Mouse (Mus musculus) CH12.LX (cell line): ENCODE results near the gene Txndc9. TPM values are rescaled to one million over a fixed set of nuclear protein-coding genes. Genes with fewer than 3 reads are reported as not detected.

Experiments used
- DNase-seq: peaks from one replicate; pipeline ENCODE4 v3.0.0-alpha.2; 2013; ENCODE audit errors: extremely low read depth
- H3K27ac ChIP-seq: 2 replicates; pipeline ENCODE4 v1.5.1; 2012; ENCODE audit warnings: low read depth, mild to moderate bottlenecking, control low read depth, moderate library complexity; ENCODE audit not compliant: insufficient read depth
- H3K27me3 ChIP-seq: replicated peaks from 2 replicates; pipeline ENCODE3; 2012; ENCODE audit warnings: inconsistent platforms
- H3K36me3 ChIP-seq, 2 experiments: replicated peaks in 1 of 2; 2 replicates each; pipeline versions ENCODE3 to v1.6.1; 2012; ENCODE audit warnings: inconsistent platforms in 1 of 2, low read length in 1 of 2, mild to moderate bottlenecking in 1 of 2, mixed read lengths in 1 of 2, moderate library complexity in 1 of 2; ENCODE audit not compliant: control insufficient read depth in 1 of 2, insufficient read depth in 1 of 2
- H3K4me1 ChIP-seq, 2 experiments: 2 replicates each; pipeline ENCODE4 v1.6.1; 2012; ENCODE audit warnings: inconsistent platforms in 1 of 2, moderate library complexity in 1 of 2; ENCODE audit not compliant: insufficient read depth in 2 of 2, control insufficient read depth in 1 of 2
- H3K4me2 ChIP-seq: 2 replicates; pipeline ENCODE4 v1.6.1; 2012; ENCODE audit warnings: low read depth, mild to moderate bottlenecking, control low read depth; ENCODE audit not compliant: poor library complexity, insufficient read depth, severe bottlenecking
- H3K4me3 ChIP-seq, 3 experiments: fragments of 150-350 bp in 1 of 3; sonication (generic) in 1 of 3; replicated peaks in 1 of 3; 2 replicates each; pipeline versions ENCODE3 to v1.5.1; 2011 to 2012; ENCODE audit warnings: low read depth in 2 of 3, low read length in 2 of 3, mild to moderate bottlenecking in 2 of 3, moderate library complexity in 2 of 3, control low read depth in 1 of 3, improper control_type of control experiment in 1 of 3, inconsistent platforms in 1 of 3, mixed read lengths in 1 of 3; ENCODE audit not compliant: poor library complexity in 1 of 3
- H3K79me2 ChIP-seq: replicated peaks from 2 replicates; pipeline ENCODE4 v1.6.1; 2012; ENCODE audit warnings: mild to moderate bottlenecking, moderate library complexity; ENCODE audit not compliant: control insufficient read depth, poor library complexity, insufficient read depth, severe bottlenecking; ENCODE audit errors: extremely low read depth
- H3K9ac ChIP-seq: 2 replicates; pipeline ENCODE4 v1.6.1; 2012; ENCODE audit warnings: low read depth, mild to moderate bottlenecking, control low read depth, moderate library complexity; ENCODE audit not compliant: insufficient read depth
- H3K9me3 ChIP-seq: replicated peaks from 2 replicates; pipeline ENCODE3; 2012; ENCODE audit warnings: low read length, inconsistent platforms, mixed read lengths
- BHLHE40 ChIP-seq: IDR thresholded peaks from 2 replicates; pipeline ENCODE4 v1.6.1; 2011; ENCODE audit warnings: mild to moderate bottlenecking, low read depth, low read length, improper control_type of control experiment
- CHD1 ChIP-seq: IDR thresholded peaks from 2 replicates; pipeline ENCODE4 v1.6.1; 2012; ENCODE audit warnings: low read depth, low read length, improper control_type of control experiment, inconsistent platforms
- E2F4 ChIP-seq: IDR thresholded peaks from 2 replicates; pipeline ENCODE4 v1.6.1; 2011; ENCODE audit warnings: low read depth, low read length, improper control_type of control experiment; ENCODE audit not compliant: insufficient replicate concordance
- EP300 ChIP-seq: IDR thresholded peaks from 2 replicates; pipeline ENCODE4 v1.6.1; 2011; ENCODE audit warnings: low read length, improper control_type of control experiment
- GABPA ChIP-seq: IDR thresholded peaks from 2 replicates; pipeline ENCODE4 v1.6.1; 2012; ENCODE audit warnings: low read depth, low read length, improper control_type of control experiment, inconsistent platforms; ENCODE audit not compliant: insufficient replicate concordance
- HCFC1 ChIP-seq: IDR thresholded peaks from 2 replicates; pipeline ENCODE4 v1.6.1; 2012; ENCODE audit warnings: low read depth, mild to moderate bottlenecking, inconsistent platforms, low read length, improper control_type of control experiment
- IRF4 ChIP-seq: IDR thresholded peaks from 2 replicates; pipeline ENCODE4 v1.6.1; 2014; ENCODE audit warnings: low read depth, mild to moderate bottlenecking, inconsistent platforms, low read length, improper control_type of control experiment
- JUN ChIP-seq: IDR thresholded peaks from 2 replicates; pipeline ENCODE4 v1.6.1; 2011; ENCODE audit warnings: low read depth, mild to moderate bottlenecking, low read length, improper control_type of control experiment, moderate library complexity; ENCODE audit not compliant: insufficient read depth
- JUND ChIP-seq: conservative IDR thresholded peaks from 2 replicates; pipeline ENCODE4 v1.6.1; 2011; ENCODE audit warnings: low read depth, low read length, improper control_type of control experiment
- KAT2A ChIP-seq: IDR thresholded peaks from 2 replicates; pipeline ENCODE4 v1.6.1; 2012; ENCODE audit warnings: low read length, improper control_type of control experiment, inconsistent platforms; ENCODE audit not compliant: insufficient replicate concordance
- MAFK ChIP-seq: IDR thresholded peaks from 2 replicates; pipeline ENCODE4 v1.6.1; 2011; ENCODE audit warnings: low read length, improper control_type of control experiment; ENCODE audit not compliant: insufficient replicate concordance
- MAX ChIP-seq: IDR thresholded peaks from 2 replicates; pipeline ENCODE4 v1.6.1; 2011; ENCODE audit warnings: low read length, improper control_type of control experiment
- MAZ ChIP-seq: IDR thresholded peaks from 2 replicates; pipeline ENCODE4 v1.6.1; 2012; ENCODE audit warnings: low read depth, mild to moderate bottlenecking, inconsistent platforms, low read length, improper control_type of control experiment, moderate library complexity
- MEF2A ChIP-seq: IDR thresholded peaks from 2 replicates; pipeline ENCODE4 v1.6.1; 2014; ENCODE audit warnings: low read depth, mild to moderate bottlenecking, inconsistent platforms, low read length, improper control_type of control experiment, borderline replicate concordance
- NRF1 ChIP-seq: IDR thresholded peaks from 2 replicates; pipeline ENCODE4 v1.6.1; 2014; ENCODE audit warnings: low read depth, mild to moderate bottlenecking, inconsistent platforms, low read length, improper control_type of control experiment, moderate library complexity
- PAX5 ChIP-seq: IDR thresholded peaks from 2 replicates; pipeline ENCODE4 v1.6.1; 2012; ENCODE audit warnings: low read length, inconsistent platforms, mixed read lengths
- POLR2A ChIP-seq: IDR thresholded peaks from 2 replicates; pipeline ENCODE4 v1.6.1; 2011; ENCODE audit warnings: low read depth, mild to moderate bottlenecking, improper control_type of control experiment, low read length
- RCOR1 ChIP-seq: conservative IDR thresholded peaks from 2 replicates; pipeline ENCODE4 v1.6.1; 2012; ENCODE audit warnings: low read depth, mild to moderate bottlenecking, inconsistent platforms, low read length, improper control_type of control experiment
- USF1 ChIP-seq: IDR thresholded peaks from 2 replicates; pipeline ENCODE4 v1.6.1; 2014; ENCODE audit warnings: low read depth, mild to moderate bottlenecking, inconsistent platforms, low read length, improper control_type of control experiment
- ZKSCAN1 ChIP-seq: IDR thresholded peaks from 2 replicates; pipeline ENCODE4 v1.6.1; 2012; ENCODE audit warnings: low read depth, inconsistent platforms, low read length, improper control_type of control experiment, borderline replicate concordance
- ZMIZ1 ChIP-seq: IDR thresholded peaks from 2 replicates; pipeline ENCODE4 v1.6.1; 2012; ENCODE audit warnings: low read depth, mild to moderate bottlenecking, inconsistent platforms, low read length, improper control_type of control experiment
- ZNF384 ChIP-seq: IDR thresholded peaks from 2 replicates; pipeline ENCODE4 v1.6.1; 2012; ENCODE audit warnings: low read depth, low read length, improper control_type of control experiment, inconsistent platforms
- dilution Hi-C: fragments of 300-500 bp; cut with MboI; formaldehyde crosslinking; loops from 2 replicates; pipeline ENCODE4 v1.14.3; 2020; ENCODE audit warnings: low sequenced_read_pairs; ENCODE audit not compliant: extremely low pct_unique_long_range_greater_than_20kb, extremely low pct_ligation_motif_present
- in situ Hi-C: fragments of 300-500 bp; cut with MboI; formaldehyde crosslinking; loops from 3 replicates; pipeline ENCODE4 v1.14.3; 2019; ENCODE audit warnings: low sequenced_read_pairs, low pct_ligation_motif_present, low pct_unique_long_range_greater_than_20kb, mixed read lengths
- polyA plus RNA-seq: library from polyadenylated mRNA; unstranded; fragments of >175 nt; gene quantifications from 2 replicates; pipeline ENCODE4 v1.2.1, GENCODE M21; 2012; ENCODE audit warnings: low read depth; ENCODE audit not compliant: insufficient read length
- total RNA-seq, 2 experiments: library from RNA; depleted of rRNA; stranded (reverse); fragments of 300-350 nt in 1 of 2; fragments of >200 nt in 1 of 2; gene quantifications; 2 replicates each; pipeline ENCODE4 v1.2.3; 2012 to 2014

Gene Txndc9
- total and polyA plus RNA-seq, 3 experiments, result 44.1 to 99.5 (median 82.1) TPM

DNA sequence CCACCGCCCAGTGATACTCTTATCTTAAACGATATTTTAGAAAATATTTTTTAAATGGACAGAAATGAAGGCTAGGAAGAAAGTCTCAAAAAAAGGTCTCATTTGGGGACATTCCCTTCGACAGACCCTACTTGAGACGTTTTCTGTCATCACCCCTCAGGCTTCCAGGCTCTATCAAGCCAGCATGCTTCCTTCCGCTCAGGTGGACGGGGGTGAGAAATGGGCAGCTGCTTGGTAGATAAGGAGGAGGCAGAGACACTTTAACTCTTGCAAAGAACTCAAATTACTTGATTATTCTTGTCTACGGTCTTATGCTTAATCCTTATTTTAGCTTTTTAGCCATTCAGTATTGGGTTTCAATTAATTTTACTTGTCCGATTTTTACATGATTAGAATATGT lies 3.2 kb upstream of the Txndc9 start:
- in situ Hi-C loops, result loop anchor here (10.0 kb wide), 1 partner anchor 124 kb away; the partner anchor contains the start of gene Rev1
- Histone ChIP-seq H3K27me3 (no peaks in the 10 kb centered on the region), H3K9ac (no peak overlapping the region), H3K36me3 (peaks cover 0 to 20% of the 10 kb centered on the region in 2 experiments), H3K9me3 (no peaks in the 10 kb centered on the region), H3K79me2 (peaks cover 79% of the 10 kb centered on the region)
- TF ChIP-seq CHD1 (no peak), MAX (no peak), KAT2A (no peak), POLR2A (no peak), IRF4 (no peak), PAX5 (no peak), BHLHE40 (no peak), RCOR1 (no peak), ZNF384 (no peak), ZMIZ1 (no peak), MAFK (no peak), EP300 (no peak), HCFC1 (no peak), NRF1 (no peak), GABPA (no peak), MAZ (no peak), E2F4 (no peak), JUN (no peak)
- TF ChIP-seq, all 38 proteins: peak for 0
- dilution Hi-C loops, result no loop called here
- no peak for DNase-seq
- Histone ChIP-seq H3K27ac (no peak overlapping the region), H3K4me3 (no peak overlapping the region), H3K4me1 (peaks cover 6 to 32% of the 10 kb centered on the region in 2 experiments; a peak in 3 of 4 replicates), H3K4me2 (no peak overlapping the region)

GRCm38 (mm10) chr1:37999552-37999951 lies 1.9 kb upstream of the Txndc9 start:
- H3K9me3 ChIP-seq, result no peaks in the 10 kb centered on the region
- peak overlapping the region; percentile 37 to 82 (median 72) for H3K4me3 ChIP-seq
- H3K4me1 ChIP-seq, result peaks cover 6 to 32% of the 10 kb centered on the region in 2 experiments; a peak in 3 of 4 replicates
- no peak for TF ChIP-seq MEF2A
- no peak for TF ChIP-seq MAFK
- no peak for TF ChIP-seq JUND
- TF ChIP-seq IRF4, result no peak
- TF ChIP-seq KAT2A, result no peak
- no peak for TF ChIP-seq USF1
- TF ChIP-seq ZKSCAN1, result no peak
- TF ChIP-seq GABPA, result no peak
- no peak for TF ChIP-seq POLR2A
- TF ChIP-seq MAZ, result no peak
- H3K27me3 ChIP-seq, result no peaks in the 10 kb centered on the region
- peaks cover 10 to 29% of the 10 kb centered on the region in 2 experiments for H3K36me3 ChIP-seq
- H3K9ac ChIP-seq, result peak overlapping the region; percentile 81
- H3K4me2 ChIP-seq, result peak overlapping the region; percentile 48
- peaks cover 74% of the 10 kb centered on the region for H3K79me2 ChIP-seq
- no peak overlapping the region for H3K27ac ChIP-seq
- DNase-seq, result no peak
- dilution Hi-C loops (no loop called here), in situ Hi-C loops (no loop called here)
